Mouse (Mus musculus) stomach, embryonic 14.5 days (tissue): ENCODE data around the gene Fbxo41. TPM values are rescaled to one million over a fixed set of nuclear protein-coding genes. Genes with fewer than 3 reads are reported as not detected.
"Not testable (repeated sequence)": the region's sequence is repeated elsewhere in the genome, so short reads cannot be mapped to it uniquely, and the experiment has no call there.

ENCODE experiments used
- ATAC-seq: fragments of 200-750 bp; cut with Nextera tagmentation; 2 replicates; pipeline ENCODE4 v1.8.0; 2017; ENCODE audit warnings: low read depth, moderate TSS enrichment; ENCODE audit not compliant: insufficient number of reproducible peaks, insufficient read depth, low FRiP score
- H3K27ac ChIP-seq: fragments of 300-500 bp; sonication (generic); 2 replicates; pipeline ENCODE4 v1.5.1; 2014; ENCODE audit warnings: mild to moderate bottlenecking, low read length, moderate library complexity, mixed read lengths
- H3K27me3 ChIP-seq: fragments of 300-500 bp; sonication (generic); 2 replicates; pipeline ENCODE4 v1.6.1; 2014; ENCODE audit warnings: low read length, control low read depth, mixed read lengths; ENCODE audit not compliant: control insufficient read depth, insufficient read depth
- H3K36me3 ChIP-seq: fragments of 300-500 bp; sonication (generic); 2 replicates; pipeline ENCODE4 v1.6.1; 2014; ENCODE audit warnings: mild to moderate bottlenecking, control low read depth, low read length, moderate library complexity, mixed read lengths; ENCODE audit not compliant: control insufficient read depth, insufficient read depth
- H3K4me1 ChIP-seq: fragments of 300-500 bp; sonication (generic); 2 replicates; pipeline ENCODE4 v1.6.1; 2014; ENCODE audit warnings: low read length, control low read depth, mixed read lengths; ENCODE audit not compliant: control insufficient read depth, insufficient read depth
- H3K4me2 ChIP-seq: fragments of 300-500 bp; sonication (generic); replicated peaks from 2 replicates; pipeline ENCODE4 v1.6.1; 2014; ENCODE audit warnings: low read depth, low read length, control low read depth
- H3K4me3 ChIP-seq: fragments of 300-500 bp; sonication (generic); 2 replicates; pipeline ENCODE4 v1.5.1; 2014; ENCODE audit warnings: low read depth, low read length, control low read depth
- H3K9ac ChIP-seq: fragments of 300-500 bp; sonication (generic); replicated peaks from 2 replicates; pipeline ENCODE4 v1.6.1; 2014; ENCODE audit warnings: low read depth, mild to moderate bottlenecking, control low read depth, low read length, moderate library complexity, mixed read lengths
- H3K9me3 ChIP-seq: fragments of 300-500 bp; sonication (generic); 2 replicates; pipeline ENCODE4 v1.6.1; 2016; ENCODE audit warnings: low read depth, low read length, control low read depth; ENCODE audit not compliant: control insufficient read depth
- WGBS: fragments of 180-500 bp; shearing (Covaris S2); extraction: QIAGEN DNeasy Blood & Tissue Kit; methylation state at CpG from one replicate; pipeline ENCODE4 v1.1.7; 2014; 5-methylcytosine and 5-hydroxymethylcytosine counted together
- polyA plus RNA-seq: library from polyadenylated mRNA; unstranded; fragments of >200 nt; fragmentation: Nextera tagmentation; extraction: Ambion mirVana; gene quantifications from 2 replicates; pipeline ENCODE4 v1.2.1, GENCODE M21; 2014

The Fbxo41 gene
- polyA plus RNA-seq, 1 experiment from 2014 or later: 0.42 TPM

DNA sequence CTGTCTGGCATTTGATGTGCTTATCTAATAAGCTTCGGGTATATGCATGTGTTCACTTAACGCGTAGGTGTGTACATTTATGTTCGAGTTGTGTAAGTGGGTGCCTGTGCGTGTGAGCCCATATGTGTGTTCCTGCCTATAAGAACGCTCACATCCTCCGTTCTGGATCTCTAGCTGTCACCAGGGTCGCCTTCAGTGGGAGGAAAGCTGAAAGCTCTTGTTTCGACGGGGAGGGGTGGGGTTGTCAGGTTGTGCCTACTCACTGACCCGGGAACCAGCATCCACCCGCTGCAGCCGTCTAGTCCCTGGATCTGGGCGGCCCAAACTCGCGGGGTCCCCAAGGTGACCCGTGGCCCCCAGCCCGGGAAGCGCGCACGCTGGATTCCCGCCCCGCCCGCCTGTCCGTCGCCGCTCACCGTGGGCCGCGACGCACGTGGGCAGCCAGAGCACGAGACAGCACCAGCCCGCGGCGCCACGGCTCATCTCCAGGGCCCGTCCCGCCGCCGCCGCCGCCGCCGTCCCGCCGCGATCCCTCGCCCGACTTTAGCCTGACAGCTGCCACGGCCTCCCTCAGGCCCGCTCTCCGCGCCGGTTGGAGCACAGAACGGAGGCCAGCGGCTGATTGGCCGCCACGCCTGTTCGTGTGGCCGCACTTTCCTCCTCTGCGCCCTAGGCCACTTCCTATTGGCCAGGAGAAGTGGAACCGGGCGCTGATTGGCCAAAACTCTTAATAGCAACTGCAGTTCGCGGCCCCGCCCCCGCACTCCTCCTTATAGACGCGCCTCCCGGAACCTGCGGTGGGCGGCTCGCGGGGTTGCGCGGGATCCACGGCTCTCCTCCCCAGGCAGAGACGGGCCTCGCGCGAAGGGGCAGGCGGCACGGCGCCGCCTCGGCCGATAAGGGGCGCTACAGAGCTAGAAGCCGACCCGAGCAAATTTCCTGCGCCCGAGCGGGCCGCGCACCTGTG is 51.8 kb downstream of the Fbxo41 start, which contains the start of gene Cct7:
Gene Cct7 (plus strand): TSS at position 818 of the 967 bp plus-strand sequence.
- no peaks in the 10 kb centered on the region for H3K9me3 ChIP-seq
- peak within 1 kb of the TSS; percentile 84 for H3K4me3 ChIP-seq
- peaks cover 11% of the 10 kb centered on the region for H3K36me3 ChIP-seq
- peak; percentile 95 for ATAC-seq
- WGBS: 2% methylated on average over 96 of the region's 96 CpGs
- H3K4me1 ChIP-seq: peaks cover 10% of the 10 kb centered on the region; the same call in 1 of the 2 replicates
- peak within 1 kb of the TSS; percentile 87 for H3K4me2 ChIP-seq
- H3K27ac ChIP-seq: peak within 1 kb of the TSS; percentile 93
- peak within 1 kb of the TSS; percentile 87 for H3K9ac ChIP-seq
- H3K27me3 ChIP-seq: no peaks in the 10 kb centered on the region

DNA sequence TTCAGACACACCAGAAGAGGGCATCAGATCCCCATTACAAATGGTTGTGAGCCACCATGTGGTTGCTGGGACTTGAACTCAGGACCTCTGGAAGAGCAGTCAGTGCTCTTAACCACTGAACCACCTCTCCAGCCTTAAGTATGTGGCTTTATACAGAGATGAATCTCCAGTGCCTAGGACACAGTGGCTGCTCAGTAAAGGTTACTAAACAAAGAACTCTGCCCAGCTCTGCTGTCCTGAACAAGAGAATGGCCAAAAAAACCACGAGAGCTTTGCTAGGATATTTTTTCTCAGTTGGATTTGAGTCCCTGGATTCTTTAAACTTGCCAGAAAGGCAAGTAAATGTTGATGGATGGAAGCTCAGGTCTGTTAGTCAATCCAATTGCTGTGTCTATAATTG is 52.7 kb downstream of the Fbxo41 start:
- Histone ChIP-seq H3K36me3 (peaks cover 20% of the 10 kb centered on the region), H3K4me1 (peaks cover 10% of the 10 kb centered on the region; the same call in 1 of the 2 replicates), H3K4me2 (peak overlapping the region; percentile 87; the same call in 1 of the 2 replicates)
- H3K27ac ChIP-seq, ATAC-seq, H3K9me3 ChIP-seq, H3K4me3 ChIP-seq, H3K9ac ChIP-seq, H3K27me3 ChIP-seq: not testable (repeated sequence)
- 63% methylated on average over 1 of the region's 1 CpGs for WGBS

DNA sequence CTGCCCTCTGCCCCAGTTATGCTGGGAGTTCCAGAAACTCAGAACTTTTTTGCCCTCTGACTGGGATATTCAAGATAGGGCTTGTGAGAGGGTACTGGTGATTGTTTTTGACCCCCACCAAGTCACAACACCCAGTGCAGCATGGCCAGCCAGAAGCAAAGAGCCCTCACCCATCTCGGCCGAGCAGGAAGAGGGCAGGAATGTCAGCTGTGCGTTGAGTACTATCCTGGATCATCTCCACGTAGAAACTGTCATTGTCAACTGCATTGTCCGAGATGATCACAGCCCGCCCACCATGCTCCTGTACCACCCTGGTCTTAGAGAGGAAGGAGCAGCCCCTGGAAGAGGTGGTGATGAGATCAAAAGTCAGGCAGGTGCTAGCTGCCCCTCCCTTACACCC is 55.4 kb downstream of the Fbxo41 start:
- Histone ChIP-seq H3K27ac (no peak overlapping the region), H3K4me2 (no peak overlapping the region), H3K4me1 (no peaks in the 10 kb centered on the region), H3K36me3 (peaks cover 26% of the 10 kb centered on the region), H3K4me3 (no peak overlapping the region), H3K27me3 (no peaks in the 10 kb centered on the region), H3K9ac (no peak overlapping the region), H3K9me3 (no peaks in the 10 kb centered on the region)
- ATAC-seq: no peak
- 91% methylated on average over 6 of the region's 6 CpGs for WGBS

DNA sequence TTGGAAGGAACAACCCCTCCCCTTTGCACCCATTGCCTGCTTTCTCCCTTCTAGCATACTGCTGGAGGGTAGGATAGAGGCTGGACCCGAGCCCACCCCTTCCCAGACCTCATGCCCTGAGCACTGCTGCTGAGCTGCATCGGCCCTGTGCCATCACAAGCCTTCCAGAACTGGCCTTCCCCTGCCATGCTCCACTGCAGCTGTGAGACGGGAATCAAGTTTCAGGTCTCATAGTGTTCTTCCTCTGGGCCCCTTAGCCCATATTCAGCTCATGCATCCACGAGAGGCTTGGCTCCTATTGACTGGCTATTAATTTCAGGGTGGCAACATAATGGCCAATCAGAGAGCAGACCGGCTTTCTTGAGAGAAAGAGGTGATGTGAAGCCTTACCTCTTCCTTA is 57.5 kb downstream of the Fbxo41 start:
- H3K27me3 ChIP-seq: no peaks in the 10 kb centered on the region
- no peaks in the 10 kb centered on the region for H3K4me1 ChIP-seq
- H3K4me3 ChIP-seq: no peak overlapping the region
- peaks cover 43% of the 10 kb centered on the region for H3K36me3 ChIP-seq
- 91% methylated on average over 5 of the region's 5 CpGs for WGBS
- no peak overlapping the region for H3K27ac ChIP-seq
- no peak for ATAC-seq
- H3K9ac ChIP-seq: no peak overlapping the region
- no peak overlapping the region for H3K4me2 ChIP-seq
- H3K9me3 ChIP-seq: no peaks in the 10 kb centered on the region

DNA sequence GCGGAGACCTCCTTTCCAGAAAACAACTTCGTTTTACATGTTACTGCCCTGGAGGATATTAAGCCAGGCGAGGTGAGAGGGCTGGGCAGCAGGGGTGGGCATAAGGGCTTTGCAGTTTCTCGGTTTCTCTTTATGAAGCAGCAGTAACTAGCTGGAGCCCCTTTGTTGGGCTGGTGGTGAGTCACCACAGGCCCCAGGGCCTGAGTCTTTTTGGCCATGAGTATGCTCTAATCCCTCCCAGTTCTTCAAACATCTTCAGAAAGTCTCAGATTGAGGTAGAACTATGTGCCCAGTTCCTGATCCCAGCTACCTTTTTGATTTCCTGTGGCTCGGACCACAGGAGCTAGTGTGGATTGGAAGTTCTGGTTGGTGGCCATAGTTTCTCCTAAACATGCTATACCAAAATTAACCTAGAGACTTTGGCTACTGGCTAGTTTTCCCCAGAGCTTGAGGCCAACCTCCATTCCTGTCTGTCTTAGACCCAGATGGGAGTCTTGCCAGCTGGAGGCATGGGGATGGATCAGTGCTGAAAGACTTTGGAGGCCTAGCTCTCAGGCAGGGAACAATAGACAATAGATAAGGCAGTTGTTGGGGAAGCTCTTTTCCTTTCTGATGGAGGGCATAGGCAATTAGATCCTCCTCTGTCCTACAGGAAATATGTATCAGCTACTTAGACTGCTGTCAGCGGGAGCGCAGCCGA is 58.4 kb downstream of the Fbxo41 start:
- Histone ChIP-seq H3K27ac (no peak overlapping the region), H3K9me3 (no peaks in the 10 kb centered on the region), H3K27me3 (no peaks in the 10 kb centered on the region), H3K4me3 (no peak overlapping the region), H3K36me3 (peaks cover 49% of the 10 kb centered on the region), H3K4me1 (no peaks in the 10 kb centered on the region), H3K9ac (no peak overlapping the region), H3K4me2 (no peak overlapping the region)
- ATAC-seq: no peak
- 85% methylated on average over 8 of the region's 8 CpGs for WGBS

DNA sequence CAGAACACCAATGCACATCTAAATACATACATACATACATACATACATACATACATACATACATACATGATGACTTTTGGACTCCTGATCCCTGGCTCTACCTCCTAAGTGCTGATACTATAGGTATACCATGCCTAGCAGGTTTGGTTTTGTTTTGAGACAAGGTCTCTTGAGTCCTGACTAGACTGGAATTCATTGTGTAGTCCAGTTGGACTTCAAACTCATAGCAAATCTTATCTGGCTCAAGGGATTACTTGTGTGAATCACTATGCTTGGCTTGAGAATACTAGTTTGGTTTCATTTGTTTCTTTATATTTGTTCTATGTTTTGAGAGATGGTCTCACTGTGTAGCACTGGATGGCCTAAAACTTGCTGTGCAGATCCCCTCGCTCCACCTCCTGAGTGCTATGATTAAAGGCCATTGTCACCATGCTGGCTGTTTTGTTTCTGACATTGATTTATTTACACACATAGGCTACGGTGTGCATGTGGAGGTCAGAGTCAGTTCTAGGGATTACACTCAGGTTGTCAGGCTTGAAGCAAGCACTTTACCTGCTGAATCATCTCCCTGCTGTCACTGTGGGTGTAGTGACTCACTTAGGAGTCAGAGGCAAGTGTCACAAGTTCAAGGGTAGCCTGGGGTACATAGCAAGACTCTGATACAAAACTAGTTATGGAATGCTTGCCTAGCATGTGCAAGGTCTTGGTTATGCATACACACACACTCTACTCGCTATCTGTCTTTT is 59.1 kb downstream of the Fbxo41 start:
- Histone ChIP-seq H3K27me3 (no peaks in the 10 kb centered on the region), H3K36me3 (peaks cover 54% of the 10 kb centered on the region), H3K4me1 (no peaks in the 10 kb centered on the region), H3K9me3 (no peaks in the 10 kb centered on the region), H3K27ac (no peak overlapping the region), H3K4me3 (no peak overlapping the region), H3K4me2 (no peak overlapping the region), H3K9ac (no peak overlapping the region)
- WGBS: 71% methylated on average over 3 of the region's 3 CpGs
- no peak for ATAC-seq

DNA sequence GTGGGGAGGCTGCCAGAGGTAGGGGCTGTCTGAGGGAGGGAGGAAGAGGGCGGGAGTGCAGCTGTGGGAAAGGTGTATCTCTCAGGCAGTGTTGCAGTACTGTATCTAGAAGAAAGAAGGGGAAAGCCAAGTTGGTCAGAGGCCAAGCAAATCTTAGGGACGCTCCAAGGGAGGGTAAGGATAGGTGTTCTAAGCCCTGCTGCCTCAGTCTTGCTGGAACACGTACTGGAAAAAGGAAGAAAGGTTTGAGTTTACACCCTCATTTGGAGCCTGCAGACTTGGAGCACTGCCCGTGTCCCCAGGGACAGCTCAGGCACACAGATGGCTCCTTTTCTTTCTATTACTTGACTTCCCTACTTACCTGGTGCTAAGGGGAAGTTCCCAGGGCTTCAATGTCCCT is 61.7 kb downstream of the Fbxo41 start:
- no peak for ATAC-seq
- no peak overlapping the region for H3K9ac ChIP-seq
- H3K4me3 ChIP-seq: no peak overlapping the region
- H3K9me3 ChIP-seq: no peaks in the 10 kb centered on the region
- no peaks in the 10 kb centered on the region for H3K4me1 ChIP-seq
- H3K36me3 ChIP-seq: peaks cover 48% of the 10 kb centered on the region
- no peak overlapping the region for H3K4me2 ChIP-seq
- H3K27ac ChIP-seq: no peak overlapping the region
- no peaks in the 10 kb centered on the region for H3K27me3 ChIP-seq
- WGBS: 84% methylated on average over 4 of the region's 4 CpGs

DNA sequence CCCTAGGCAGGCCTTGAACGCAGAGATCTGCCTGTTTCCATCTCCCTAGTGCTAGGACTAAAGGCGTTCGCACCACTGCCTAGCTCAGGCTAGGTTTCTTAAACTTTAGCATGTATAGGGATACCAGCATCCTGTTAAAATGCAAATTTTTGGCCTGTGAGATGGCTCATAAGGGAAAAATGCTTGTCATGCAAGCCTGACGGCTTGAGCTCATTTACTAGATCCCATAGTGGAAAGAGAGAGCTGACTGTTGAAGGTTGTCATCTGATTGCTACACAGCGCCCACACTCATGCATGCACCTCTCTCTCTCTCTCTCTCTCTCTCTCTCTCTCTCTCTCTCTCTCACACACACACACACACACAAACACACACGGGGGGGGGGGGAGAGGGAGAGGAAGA is 66.2 kb downstream of the Fbxo41 start:
- WGBS: 91% methylated on average over 5 of the region's 6 CpGs
- no peak overlapping the region for H3K4me2 ChIP-seq
- no peak overlapping the region for H3K4me3 ChIP-seq
- H3K36me3 ChIP-seq: peaks cover 27% of the 10 kb centered on the region
- H3K9me3 ChIP-seq: no peaks in the 10 kb centered on the region
- H3K27me3 ChIP-seq: no peaks in the 10 kb centered on the region
- no peak overlapping the region for H3K27ac ChIP-seq
- no peak overlapping the region for H3K9ac ChIP-seq
- no peak for ATAC-seq
- H3K4me1 ChIP-seq: 0 out of 2 replicates have a peak, but pooled peaks cover 4% of the 10 kb centered on the region
